Mouse (Mus musculus) intestine, embryonic 15.5 days (tissue): ENCODE results near the gene Trem2. TPM values are rescaled to one million over a fixed set of nuclear protein-coding genes. Genes with fewer than 3 reads are reported as not detected.
"Not testable (repeated sequence)": the region's sequence is repeated elsewhere in the genome, so short reads cannot be mapped to it uniquely, and the experiment has no call there.

ENCODE experiments used
- ATAC-seq: fragments of 200-750 bp; cut with Nextera tagmentation; 2 replicates; pipeline ENCODE4 v1.8.0; 2017; ENCODE audit warnings: moderate TSS enrichment, moderate library complexity
- H3K27ac ChIP-seq: fragments of 300-500 bp; sonication (generic); 2 replicates; pipeline ENCODE4 v1.5.1; 2015; ENCODE audit warnings: mild to moderate bottlenecking, inconsistent platforms
- H3K27me3 ChIP-seq: fragments of 300-500 bp; sonication (generic); replicated peaks from 2 replicates; pipeline ENCODE4 v1.6.1; 2015; ENCODE audit warnings: inconsistent platforms
- H3K36me3 ChIP-seq: fragments of 300-500 bp; sonication (generic); 2 replicates; pipeline ENCODE4 v1.6.1; 2015; ENCODE audit warnings: inconsistent platforms
- H3K4me1 ChIP-seq: fragments of 300-500 bp; sonication (generic); replicated peaks from 2 replicates; pipeline ENCODE4 v1.6.1; 2015; ENCODE audit warnings: inconsistent platforms
- H3K4me2 ChIP-seq: fragments of 300-500 bp; sonication (generic); replicated peaks from 2 replicates; pipeline ENCODE4 v1.6.1; 2015; ENCODE audit warnings: mild to moderate bottlenecking, inconsistent platforms
- H3K4me3 ChIP-seq: fragments of 300-500 bp; sonication (generic); replicated peaks from 2 replicates; pipeline ENCODE4 v1.5.1; 2015; ENCODE audit warnings: inconsistent platforms
- H3K9ac ChIP-seq: fragments of 300-500 bp; sonication (generic); 2 replicates; pipeline ENCODE4 v1.6.1; 2015; ENCODE audit warnings: inconsistent platforms
- H3K9me3 ChIP-seq: fragments of 300-500 bp; sonication (generic); 2 replicates; pipeline ENCODE4 v1.6.1; 2016; ENCODE audit warnings: inconsistent platforms
- WGBS: fragments of 180-500 bp; shearing (Covaris S2); methylation state at CpG from one replicate; pipeline ENCODE4 v1.1.7; 2015; 5-methylcytosine and 5-hydroxymethylcytosine counted together
- polyA plus RNA-seq: library from polyadenylated mRNA; unstranded; fragments of >200 nt; fragmentation: Nextera tagmentation; extraction: Ambion mirVana; gene quantifications from 2 replicates; pipeline ENCODE4 v1.2.1, GENCODE M21; 2015

Trem2 gene
- polyA plus RNA-seq: 4.2 and 4.7 TPM in 2 replicates

DNA sequence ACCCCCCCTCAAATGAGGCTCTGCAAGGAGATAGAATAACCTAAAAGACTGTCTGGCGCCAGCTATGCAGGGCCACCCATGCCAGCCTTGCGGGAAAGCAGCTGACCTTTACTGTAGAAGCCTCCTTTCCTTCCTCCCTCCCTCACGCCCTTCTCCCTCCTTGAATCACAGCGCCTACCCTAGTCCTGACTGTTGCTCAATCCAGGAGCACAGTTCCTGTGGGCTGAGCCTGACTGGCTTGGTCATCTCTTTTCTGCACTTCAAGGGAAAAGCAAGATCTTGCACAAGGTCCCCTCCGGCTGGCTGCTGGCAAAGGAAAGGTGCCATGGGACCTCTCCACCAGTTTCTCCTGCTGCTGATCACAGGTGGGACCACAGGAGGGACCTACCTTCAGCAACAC lies at the start of gene Trem2:
TSS of gene Trem2 (plus strand) at position 171 of the 400 bp plus-strand sequence.
- Histone ChIP-seq H3K36me3 (no peaks in the 10 kb centered on the region), H3K27ac (0 out of 2 replicates have a peak within 1 kb of the TSS, but pooled peaks have one; percentile 9), H3K9me3 (no peaks in the 10 kb centered on the region), H3K4me2 (no peak within 1 kb of the TSS; the same call in 1 of the 2 replicates), H3K27me3 (no peaks in the 10 kb centered on the region), H3K9ac (no peak within 1 kb of the TSS), H3K4me3 (no peak within 1 kb of the TSS), H3K4me1 (no peaks in the 10 kb centered on the region)
- WGBS: 71% methylated on average over 5 of the region's 5 CpGs
- peak; percentile 85 for ATAC-seq

DNA sequence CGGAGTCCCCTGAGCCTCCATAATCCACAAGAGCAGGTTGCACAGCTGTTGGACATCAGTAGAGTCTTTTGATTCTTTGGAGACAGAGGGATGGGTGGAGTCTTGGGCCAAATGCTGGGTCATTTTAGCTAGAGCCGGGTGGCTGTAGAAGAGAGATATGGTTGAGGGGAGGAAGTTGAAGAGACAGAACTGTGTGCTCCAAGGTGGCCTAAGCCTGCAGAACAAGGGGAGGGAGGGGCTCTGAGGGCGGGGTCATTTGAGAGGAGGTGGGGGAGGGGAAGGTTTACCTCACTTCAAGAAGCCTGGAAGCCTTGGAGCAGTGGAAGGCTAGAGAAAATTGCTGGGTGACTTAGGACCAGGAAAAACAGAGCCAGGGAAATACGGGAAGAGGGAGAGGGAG lies 47.0 kb upstream of the Trem2 start, which contains the start of gene Treml2:
TSS of gene Treml2 (plus strand) at position 296 of the 400 bp plus-strand sequence.
- H3K9me3 ChIP-seq: no peaks in the 10 kb centered on the region
- H3K27ac ChIP-seq: no peak within 1 kb of the TSS
- ATAC-seq: peak; percentile 41; the same call in 1 of the 2 replicates
- no peak within 1 kb of the TSS for H3K4me3 ChIP-seq
- no peak within 1 kb of the TSS; the same call in 1 of the 2 replicates for H3K4me2 ChIP-seq
- no peaks in the 10 kb centered on the region for H3K36me3 ChIP-seq
- no peak within 1 kb of the TSS; the same call in 1 of the 2 replicates for H3K9ac ChIP-seq
- H3K4me1 ChIP-seq: peaks cover 4% of the 10 kb centered on the region; the same call in 1 of the 2 replicates
- WGBS: 17% methylated on average over 3 of the region's 4 CpGs
- H3K27me3 ChIP-seq: no peaks in the 10 kb centered on the region

DNA sequence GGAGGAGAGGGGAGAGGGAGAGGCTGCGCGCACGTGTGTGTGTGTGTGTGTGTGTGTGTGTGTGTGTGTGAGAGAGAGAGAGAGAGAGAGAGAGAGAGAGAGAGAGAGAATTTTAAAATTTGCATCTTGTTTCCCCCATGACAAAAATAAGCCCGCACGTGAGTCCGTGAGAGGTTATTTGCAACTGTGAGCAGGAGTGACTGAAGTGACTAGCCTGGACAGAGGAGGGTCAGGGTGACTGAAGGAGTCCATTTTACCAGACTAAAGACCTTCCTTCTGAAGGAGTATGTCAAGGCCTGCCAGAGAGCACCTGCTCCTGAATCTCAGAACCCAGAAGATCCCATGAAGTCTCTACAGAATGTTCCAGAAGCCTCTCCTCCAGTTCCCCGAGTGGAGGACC lies 46.4 kb upstream of the Trem2 start:
- H3K4me2 ChIP-seq: no peak overlapping the region; the same call in 1 of the 2 replicates
- no peak; the same call in 1 of the 2 replicates for ATAC-seq

GRCm38 (mm10) chr17:48300199-48300598 lies 46.0 kb upstream of the Trem2 start:
- Histone ChIP-seq H3K36me3 (no peaks in the 10 kb centered on the region), H3K4me1 (peaks cover 4% of the 10 kb centered on the region; the same call in 1 of the 2 replicates), H3K27me3 (no peaks in the 10 kb centered on the region), H3K27ac (no peak overlapping the region), H3K9me3 (no peaks in the 10 kb centered on the region), H3K9ac (no peak overlapping the region; the same call in 1 of the 2 replicates), H3K4me3 (no peak overlapping the region), H3K4me2 (no peak overlapping the region; the same call in 1 of the 2 replicates)
- peak; percentile 80; the same call in 1 of the 2 replicates for ATAC-seq
- WGBS: 48% methylated on average over 7 of the region's 7 CpGs

More for the DNA sequence above, 46.4 kb upstream of the Trem2 start:
- Histone ChIP-seq H3K9me3 (no peaks in the 10 kb centered on the region), H3K27ac (no peak overlapping the region), H3K9ac (no peak overlapping the region; the same call in 1 of the 2 replicates), H3K4me3 (no peak overlapping the region), H3K36me3 (no peaks in the 10 kb centered on the region), H3K4me1 (peaks cover 4% of the 10 kb centered on the region; the same call in 1 of the 2 replicates), H3K27me3 (no peaks in the 10 kb centered on the region)
- 46% methylated on average over 7 of the region's 7 CpGs for WGBS

GRCm38 (mm10) chr17:48300861-48301260 lies 45.3 kb upstream of the Trem2 start:
- Histone ChIP-seq H3K27me3 (no peaks in the 10 kb centered on the region), H3K36me3 (no peaks in the 10 kb centered on the region), H3K9ac (no peak overlapping the region), H3K27ac (no peak overlapping the region), H3K4me3 (no peak overlapping the region), H3K4me2 (no peak overlapping the region), H3K9me3 (no peaks in the 10 kb centered on the region), H3K4me1 (peaks cover 4% of the 10 kb centered on the region; the same call in 1 of the 2 replicates)
- ATAC-seq: no peak
- WGBS: 77% methylated on average over 9 of the region's 9 CpGs

- H3K4me3 ChIP-seq: no peak overlapping the region
- ATAC-seq: no peak
- H3K27ac ChIP-seq: no peak overlapping the region
- no peak overlapping the region for H3K9ac ChIP-seq
- H3K9me3 ChIP-seq: no peaks in the 10 kb centered on the region
- H3K4me1 ChIP-seq: peaks cover 4% of the 10 kb centered on the region; the same call in 1 of the 2 replicates
- H3K36me3 ChIP-seq: no peaks in the 10 kb centered on the region
- no peaks in the 10 kb centered on the region for H3K27me3 ChIP-seq
- 84% methylated on average over 5 of the region's 5 CpGs for WGBS
- H3K4me2 ChIP-seq: no peak overlapping the region
These were observed 44.4 kb upstream of the Trem2 start for GRCm38 (mm10) chr17:48301792-48302191.

GRCm38 (mm10) chr17:48312124-48312523 lies 34.1 kb upstream of the Trem2 start:
- Histone ChIP-seq H3K27me3 (no peaks in the 10 kb centered on the region), H3K4me2 (no peak overlapping the region), H3K4me3 (no peak overlapping the region), H3K9ac (no peak overlapping the region), H3K27ac (no peak overlapping the region), H3K36me3 (no peaks in the 10 kb centered on the region), H3K4me1 (no peaks in the 10 kb centered on the region), H3K9me3 (no peaks in the 10 kb centered on the region)
- ATAC-seq: peak; percentile 81
- 48% methylated on average over 2 of the region's 2 CpGs for WGBS

DNA sequence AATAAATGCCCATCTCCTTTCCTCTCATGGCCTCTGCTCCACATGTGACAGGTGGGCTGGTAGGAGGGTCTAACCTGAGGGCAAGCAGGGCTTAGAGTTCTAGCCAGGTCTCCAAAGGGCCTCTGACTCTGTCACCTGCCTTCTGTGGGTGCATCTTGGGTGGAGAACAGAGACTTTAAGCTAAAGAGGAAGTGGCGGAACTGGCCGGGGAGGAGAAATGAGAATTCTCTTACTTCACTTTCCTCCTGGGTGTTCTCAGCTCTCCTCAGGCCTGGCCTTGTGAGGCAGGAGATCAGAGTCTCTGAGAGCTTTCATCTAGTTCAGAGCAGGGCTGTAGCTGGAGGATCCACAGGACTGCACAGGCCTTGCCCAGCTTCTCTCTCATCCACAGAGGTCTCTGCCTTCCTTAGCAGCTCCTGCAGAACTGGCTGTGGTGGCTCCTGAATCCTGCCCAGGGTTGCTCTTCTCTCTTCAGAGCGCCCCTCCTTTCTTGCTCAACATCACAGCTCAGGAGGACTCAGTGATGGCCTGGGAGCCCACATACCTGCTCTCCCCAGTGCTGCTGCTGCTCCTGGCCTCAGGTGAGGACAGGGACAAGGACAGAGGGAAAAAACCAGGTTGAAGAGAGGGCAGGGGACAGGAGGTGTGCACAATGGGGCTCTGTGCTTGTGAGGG lies 30.2 kb upstream of the Trem2 start, which contains the start of gene B430306N03Rik:
TSS of gene B430306N03Rik (plus strand) at position 237 of the 675 bp plus-strand sequence.
- H3K27me3 ChIP-seq, H3K4me2 ChIP-seq, H3K9me3 ChIP-seq, H3K36me3 ChIP-seq, ATAC-seq, H3K9ac ChIP-seq, H3K4me1 ChIP-seq, H3K27ac ChIP-seq, H3K4me3 ChIP-seq: not testable (repeated sequence)
- 79% methylated on average over 3 of the region's 3 CpGs for WGBS

- WGBS: 96% methylated on average over 1 of the region's 1 CpGs
These were observed 27.5 kb upstream of the Trem2 start for GRCm38 (mm10) chr17:48318686-48319085.

GRCm38 (mm10) chr17:48321279-48321678 lies 24.9 kb upstream of the Trem2 start:
- ATAC-seq: no peak
- H3K4me1 ChIP-seq: no peaks in the 10 kb centered on the region
- no peaks in the 10 kb centered on the region for H3K9me3 ChIP-seq
- H3K27me3 ChIP-seq: no peaks in the 10 kb centered on the region
- H3K4me2 ChIP-seq: no peak overlapping the region
- 74% methylated on average over 2 of the region's 2 CpGs for WGBS
- no peak overlapping the region for H3K9ac ChIP-seq
- H3K4me3 ChIP-seq: no peak overlapping the region
- no peak overlapping the region for H3K27ac ChIP-seq
- no peaks in the 10 kb centered on the region for H3K36me3 ChIP-seq

More at GRCm38 (mm10) chr17:48318686-48319085, 27.5 kb upstream of the Trem2 start:
- Histone ChIP-seq H3K27ac (no peak overlapping the region), H3K4me1 (no peaks in the 10 kb centered on the region), H3K27me3 (no peaks in the 10 kb centered on the region), H3K9me3 (no peaks in the 10 kb centered on the region), H3K9ac (no peak overlapping the region), H3K36me3 (no peaks in the 10 kb centered on the region), H3K4me3 (no peak overlapping the region), H3K4me2 (no peak overlapping the region)
- ATAC-seq: no peak

GRCm38 (mm10) chr17:48323236-48323635 lies 23.0 kb upstream of the Trem2 start:
- no peaks in the 10 kb centered on the region for H3K9me3 ChIP-seq
- no peak overlapping the region for H3K27ac ChIP-seq
- no peak overlapping the region for H3K9ac ChIP-seq
- no peaks in the 10 kb centered on the region for H3K4me1 ChIP-seq
- ATAC-seq: no peak
- 75% methylated on average over 3 of the region's 3 CpGs for WGBS
- H3K36me3 ChIP-seq: no peaks in the 10 kb centered on the region
- no peaks in the 10 kb centered on the region for H3K27me3 ChIP-seq
- H3K4me3 ChIP-seq: no peak overlapping the region
- no peak overlapping the region for H3K4me2 ChIP-seq

GRCm38 (mm10) chr17:48324258-48324657 lies 21.9 kb upstream of the Trem2 start:
- H3K4me3 ChIP-seq: no peak overlapping the region
- H3K27me3 ChIP-seq: no peaks in the 10 kb centered on the region
- WGBS: 90% methylated on average over 5 of the region's 5 CpGs
- no peak overlapping the region for H3K27ac ChIP-seq
- no peaks in the 10 kb centered on the region for H3K36me3 ChIP-seq
- H3K4me2 ChIP-seq: no peak overlapping the region
- ATAC-seq: no peak
- no peaks in the 10 kb centered on the region for H3K4me1 ChIP-seq
- H3K9ac ChIP-seq: no peak overlapping the region
- H3K9me3 ChIP-seq: no peaks in the 10 kb centered on the region
